Mouse (Mus musculus) adrenal gland (tissue): ENCODE results near the gene Apol7c.
"Not testable (repeated sequence)": the region's sequence is repeated elsewhere in the genome, so short reads cannot be mapped to it uniquely, and the experiment has no call there.

Experiments used
- intact Hi-C: fragments of 180-260 bp; cut with DNase I; formaldehyde crosslinking; loops from one replicate; pipeline ENCODE4 v1.15.1; 2025
- long read RNA-seq, 2 experiments: library from polyadenylated mRNA; unstranded; transcript quantifications; one replicate each; pipeline ENCODE4 v2.0.0; 2020; ENCODE audit warnings: borderline replicate concordance in 1 of 2; ENCODE audit not compliant: insufficient replicate concordance in 1 of 2

The Apol7c gene
- long read RNA-seq, experiment 1: 0 reads
- long read RNA-seq, experiment 2: 0 reads

DNA sequence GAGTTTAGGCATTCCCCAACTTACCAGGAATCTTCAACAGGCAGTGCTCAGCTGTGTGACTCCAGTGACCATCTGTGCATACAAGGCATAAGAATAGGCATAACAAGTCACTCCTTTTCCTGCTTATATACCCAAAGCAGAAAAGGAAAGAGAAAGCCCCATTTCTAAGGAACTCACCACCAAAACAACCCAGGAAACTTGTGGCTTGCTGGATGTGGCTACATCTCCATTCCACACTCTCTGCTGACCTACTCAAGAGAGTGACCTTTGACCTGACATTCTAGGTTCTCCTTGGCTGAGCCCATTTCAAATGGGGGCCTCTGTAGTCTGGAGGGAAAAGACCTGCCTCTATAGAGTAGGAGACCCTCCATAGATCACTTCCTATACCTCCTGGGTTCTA is at the start of gene Apol7c:
Gene Apol7c, minus strand, starts transcription at position 101 of the 400 bp plus-strand sequence.
- intact Hi-C loops: loop anchor here (10.0 kb wide), 1 partner anchor 82 kb away; no protein-coding TSS in a partner anchor

DNA sequence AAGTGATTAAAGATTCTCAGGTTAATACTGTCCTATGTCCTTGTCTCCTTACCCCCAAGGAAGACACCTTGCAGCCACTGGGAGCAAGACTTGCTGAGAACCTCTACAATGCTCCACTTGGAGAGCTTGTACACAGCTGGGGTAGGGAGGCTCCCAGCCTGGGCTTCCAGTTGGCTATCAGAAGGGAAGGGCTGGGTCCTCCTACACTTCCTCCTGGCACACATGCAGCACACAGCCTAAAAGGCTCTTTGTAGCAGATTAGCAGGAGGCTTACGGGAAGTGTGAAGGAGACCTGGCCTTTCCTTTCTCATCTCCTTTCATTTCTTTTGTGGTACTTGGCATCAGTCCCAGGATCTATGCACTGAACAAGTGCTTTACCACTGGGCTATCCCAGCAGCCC is 48.6 kb upstream of the Apol7c start:
- intact Hi-C loops: no loop called here

DNA sequence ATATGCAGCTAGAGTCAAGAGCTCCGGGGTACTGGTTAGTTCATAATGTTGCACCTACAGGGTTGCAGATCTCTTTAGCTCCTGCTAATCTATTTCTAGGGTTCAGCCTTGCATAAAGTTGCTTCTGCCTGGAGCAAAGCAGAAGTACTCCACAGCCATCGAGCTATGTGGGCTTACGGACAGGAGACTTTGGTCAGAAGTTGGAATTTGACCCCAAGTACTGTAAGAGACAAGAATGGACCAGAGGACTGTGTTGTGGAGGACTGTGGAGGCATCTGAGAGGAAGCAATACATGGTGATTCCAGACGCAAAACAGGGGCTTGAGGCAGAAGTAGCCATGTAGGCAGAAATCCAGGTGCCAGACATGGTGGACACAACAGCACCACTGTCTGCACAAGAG is 46.2 kb upstream of the Apol7c start:
- intact Hi-C loops: no loop called here

DNA sequence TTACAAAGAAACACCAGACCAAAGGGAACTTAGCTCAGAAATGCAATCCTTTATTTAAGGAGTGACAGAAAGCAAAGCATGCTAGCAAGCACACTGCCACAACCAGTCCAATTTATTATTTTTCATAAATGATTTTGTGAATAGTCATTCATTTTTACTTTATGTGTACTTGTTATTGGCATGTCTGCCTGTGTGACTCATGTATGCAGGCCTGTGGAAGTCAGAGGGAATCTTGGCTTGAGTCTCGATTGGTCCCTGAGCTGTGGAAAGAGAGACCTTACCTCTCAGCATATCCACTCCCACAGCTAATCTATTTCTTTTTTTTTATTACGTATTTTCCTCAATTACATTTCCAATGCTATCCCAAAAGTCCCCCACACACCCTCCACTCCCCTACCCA is 45.7 kb upstream of the Apol7c start:
- intact Hi-C loops: no loop called here

DNA sequence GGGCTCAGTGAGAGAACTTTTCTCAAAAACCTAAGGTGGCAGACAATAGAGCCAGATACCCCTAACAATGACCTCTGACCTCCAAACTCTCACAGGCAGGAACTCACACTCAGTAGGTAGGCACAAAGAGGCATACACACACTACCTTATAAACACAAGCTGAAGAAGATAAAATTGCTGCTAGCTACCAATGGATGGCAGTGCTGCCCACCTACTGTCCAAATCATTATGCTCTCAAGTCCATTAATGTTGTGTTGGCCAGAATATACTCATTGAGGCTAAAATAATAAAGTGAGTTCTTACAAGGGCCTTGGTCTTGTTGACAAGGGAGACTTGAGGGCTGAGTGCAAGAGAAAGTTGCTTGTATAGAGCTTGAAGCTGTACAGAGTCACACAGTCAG is 30.1 kb upstream of the Apol7c start:
- intact Hi-C loops: no loop called here

DNA sequence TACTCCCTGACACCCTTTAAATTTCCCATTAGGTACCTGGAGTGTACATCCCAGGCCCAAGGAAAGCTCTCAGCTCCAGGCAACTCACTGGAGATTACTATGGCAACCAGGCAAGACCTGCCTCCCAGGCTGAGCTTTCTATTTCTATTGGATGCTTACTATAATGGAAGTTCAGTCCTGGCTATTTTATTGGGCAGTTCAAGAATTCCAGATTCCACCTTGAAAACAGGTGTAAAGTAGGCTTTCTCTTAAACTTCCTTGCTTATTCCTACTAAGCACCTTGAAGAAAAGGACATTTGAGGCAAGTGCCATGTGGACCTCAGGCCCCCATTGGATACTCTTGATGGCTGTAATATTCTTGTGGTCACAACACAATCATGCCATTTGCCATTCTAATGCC is 28.7 kb upstream of the Apol7c start, which contains the start of gene 1700025B11Rik:
Gene 1700025B11Rik, minus strand, starts transcription at position 101 of the 400 bp plus-strand sequence.
- intact Hi-C loops: no loop called here

DNA sequence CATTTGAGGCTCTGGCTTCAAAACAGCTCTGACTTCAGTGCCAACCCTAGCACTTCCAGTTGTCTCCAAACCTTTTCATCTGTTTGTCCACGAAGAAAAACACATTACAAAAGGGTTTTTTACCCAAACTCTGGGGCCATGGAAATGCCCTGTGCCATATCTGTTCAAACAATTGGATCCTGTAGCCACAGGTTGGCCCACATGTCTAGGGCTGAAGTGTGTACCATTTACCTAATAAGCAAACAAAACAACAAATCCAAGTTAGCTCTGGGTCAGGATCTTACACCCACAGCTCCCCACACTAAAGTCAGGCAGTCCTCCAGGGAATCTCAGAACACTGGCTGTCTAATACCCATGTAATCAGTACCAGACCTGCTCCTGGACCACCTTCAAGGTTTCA is 6.1 kb upstream of the Apol7c start:
- intact Hi-C loops: loop anchor here (10.0 kb wide), 1 partner anchor 76 kb away; no protein-coding TSS in a partner anchor

DNA sequence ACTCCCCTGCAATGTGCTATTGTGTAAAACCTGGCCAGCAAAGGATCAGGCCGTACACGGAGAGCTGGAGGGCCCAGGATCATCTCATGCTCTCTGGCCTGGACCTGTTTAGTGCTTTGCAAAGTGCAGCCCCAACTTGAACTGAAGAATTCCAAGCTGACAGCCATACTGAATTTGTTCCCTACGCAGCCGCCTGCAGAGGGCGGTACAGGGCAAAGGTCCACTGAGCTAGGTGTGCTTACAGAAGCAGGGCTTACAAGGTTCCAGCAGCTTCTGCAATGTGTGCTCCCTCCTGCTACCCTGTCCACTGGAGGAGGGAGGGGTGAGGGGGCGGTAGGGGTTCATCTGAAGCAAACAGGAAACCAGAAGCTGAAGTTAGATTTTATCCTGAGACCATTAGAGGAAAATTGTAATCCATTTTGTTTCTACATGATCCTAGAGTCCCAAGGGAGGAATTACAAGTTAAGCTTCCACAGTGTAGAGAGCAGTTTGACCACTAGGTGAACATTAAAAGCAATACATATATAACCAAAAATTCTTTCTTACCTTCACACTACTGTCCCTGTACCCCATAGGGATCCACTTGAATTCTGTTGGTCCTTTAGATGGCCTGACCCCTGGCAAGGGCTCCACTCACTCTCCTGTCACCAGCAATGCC is 9.8 kb downstream of the Apol7c start:
- intact Hi-C loops: loop anchor here (5.0 kb wide), 1 partner anchor 109 kb away; no protein-coding TSS in a partner anchor

DNA sequence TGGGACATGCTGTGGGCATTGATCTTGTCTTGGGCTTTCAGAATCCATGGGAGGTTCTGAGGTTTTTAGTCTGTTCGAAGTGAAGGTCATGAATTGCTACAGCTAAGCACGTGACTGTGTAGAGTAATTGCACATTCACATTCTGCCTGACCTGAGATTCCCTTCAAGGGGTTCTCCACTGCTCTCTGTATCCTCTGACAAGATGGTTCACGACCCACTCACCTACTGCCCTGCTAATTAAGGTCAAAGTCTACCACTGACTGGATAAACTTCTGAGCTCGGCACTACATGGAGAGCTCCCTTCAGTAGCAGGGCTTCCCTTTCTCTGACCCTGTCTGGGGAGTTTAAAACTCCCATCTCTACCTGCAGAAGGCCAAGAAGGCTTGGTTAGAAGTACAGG is 12.5 kb downstream of the Apol7c start:
- intact Hi-C loops: loop anchor here (5.0 kb wide), 1 partner anchor 112 kb away; no protein-coding TSS in a partner anchor

DNA sequence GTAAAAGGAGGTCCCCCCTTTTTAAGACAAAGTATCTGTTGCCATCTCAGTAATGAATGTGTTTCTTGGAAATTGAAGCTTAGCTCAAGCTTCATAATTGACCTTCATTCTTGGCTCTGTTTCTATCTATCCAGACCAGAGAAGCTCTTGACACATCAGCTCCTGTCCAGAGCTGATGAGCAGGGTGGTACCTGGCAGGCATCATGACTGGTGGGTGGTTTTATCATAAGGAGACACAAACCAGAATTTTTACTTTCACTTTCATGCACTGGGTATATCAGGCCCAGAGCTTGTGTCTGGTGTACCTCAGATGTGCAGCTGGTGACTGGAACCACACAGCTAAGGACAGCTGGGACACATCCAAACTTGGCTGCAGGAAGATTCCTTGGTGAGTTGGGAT is 25.1 kb downstream of the Apol7c start, which contains the start of gene Apol11a:
Gene Apol11a, plus strand, starts transcription at position 306 of the 400 bp plus-strand sequence.
- intact Hi-C loops: not testable (repeated sequence)

DNA sequence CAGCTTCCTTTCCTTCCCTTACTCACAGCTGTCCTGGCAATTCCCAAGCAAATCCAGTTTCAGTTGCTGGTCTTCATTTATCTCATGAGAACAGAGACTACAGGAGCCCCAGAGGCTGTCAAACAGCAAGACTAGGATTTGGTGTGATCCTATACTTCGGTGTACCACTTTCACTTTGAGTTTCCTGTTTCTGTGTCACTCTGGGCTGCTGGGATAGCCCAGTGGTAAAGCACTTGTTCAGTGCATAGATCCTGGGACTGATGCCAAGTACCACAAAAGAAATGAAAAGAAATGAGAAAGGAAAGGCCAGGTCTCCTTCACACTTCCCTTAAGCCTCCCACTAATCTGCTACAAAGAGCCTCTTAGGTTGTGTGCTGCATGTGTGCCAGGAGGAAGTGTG is 38.4 kb downstream of the Apol7c start:
- intact Hi-C loops: not testable (repeated sequence)

DNA sequence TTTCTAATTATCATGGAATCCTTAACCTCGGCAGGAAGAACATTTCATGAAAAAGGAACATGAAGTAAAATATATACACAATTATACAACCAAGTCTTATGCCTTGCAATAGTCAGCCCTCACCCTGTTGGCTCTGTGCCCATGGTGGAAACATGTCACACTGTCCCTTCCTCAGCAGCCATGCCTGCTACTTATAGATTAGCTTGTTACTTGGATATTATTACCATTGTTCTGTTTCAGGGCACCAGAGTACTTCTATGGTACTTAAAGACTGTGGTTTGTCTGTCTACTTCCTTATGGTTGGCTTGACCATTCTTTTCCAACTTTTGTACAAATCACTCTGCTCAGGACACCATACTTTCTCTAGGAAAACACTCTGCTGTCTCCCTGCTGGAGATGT is 39.9 kb downstream of the Apol7c start:
- intact Hi-C loops: not testable (repeated sequence)

DNA sequence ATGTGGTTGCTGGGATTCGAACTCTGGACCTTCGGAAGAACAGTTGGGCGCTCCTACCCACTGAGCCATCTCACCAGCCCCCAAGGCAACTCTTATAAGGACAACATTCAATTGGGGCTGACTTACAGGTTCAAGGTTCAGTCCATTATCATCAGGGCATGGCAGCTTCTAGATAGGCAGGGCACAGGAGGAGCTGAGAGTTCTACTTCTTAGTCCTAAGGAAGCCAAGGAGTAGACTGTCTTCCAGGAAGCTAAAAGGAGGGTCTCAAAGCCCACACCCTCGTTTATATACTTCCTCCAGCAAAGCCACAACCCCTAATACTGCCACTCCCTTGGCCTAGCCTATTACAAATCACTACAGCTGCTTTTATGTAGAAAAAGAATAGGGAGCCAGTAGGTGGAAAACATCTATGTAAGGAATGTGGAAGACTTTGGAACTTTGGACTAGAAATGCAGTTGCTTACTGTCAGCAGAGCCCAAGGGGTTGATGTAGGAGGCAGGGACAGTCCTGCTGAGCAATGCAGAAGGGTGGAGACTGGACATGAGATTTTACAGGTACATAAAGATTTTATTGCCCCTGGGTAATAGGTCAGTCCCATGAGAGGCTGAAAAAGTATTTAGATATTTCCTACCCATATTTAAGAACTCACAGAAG is 50.8 kb downstream of the Apol7c start:
- intact Hi-C loops: no loop called here

DNA sequence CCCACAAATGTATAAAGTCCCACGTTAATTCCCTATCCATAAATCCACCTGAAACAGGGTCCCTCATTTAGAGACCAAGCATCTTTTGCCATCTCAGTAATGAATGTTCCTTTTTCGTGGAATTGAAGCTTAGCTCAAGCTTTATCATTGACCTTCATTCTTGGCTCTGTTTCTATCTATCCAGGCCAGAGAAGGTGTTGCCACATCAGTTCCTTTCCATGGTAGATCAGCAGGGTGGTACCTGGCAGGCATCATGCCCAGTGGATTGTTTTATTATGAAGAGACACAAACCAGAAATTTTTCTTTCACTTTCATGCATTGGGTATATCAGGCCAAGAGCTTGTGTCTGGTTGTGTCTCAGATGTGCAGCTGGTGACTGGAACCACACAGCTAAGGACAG is 56.4 kb downstream of the Apol7c start, which contains the start of gene Apol10a:
Gene Apol10a, plus strand, starts transcription at position 355 of the 400 bp plus-strand sequence.
- intact Hi-C loops: not testable (repeated sequence)
